Mouse (Mus musculus) heart, embryonic 10.5 days (tissue): ENCODE data around the gene Retsat. TPM values are rescaled to one million over a fixed set of nuclear protein-coding genes. Genes with fewer than 3 reads are reported as not detected.

ENCODE experiments used
- polyA plus RNA-seq: library from polyadenylated mRNA; unstranded; fragments of >200 nt; fragmentation: Nextera tagmentation; extraction: Ambion mirVana; gene quantifications from 2 replicates; pipeline ENCODE4 v1.2.1, GENCODE M21; 2016

The Retsat gene
- polyA plus RNA-seq, 1 experiment from 2014 or later: 13.5 TPM

Other genes with a start within 250 kb of the Retsat start
- gene Tmem150a, start 243.0 kb upstream of the Retsat start, polyA plus RNA-seq: 15.7 and 24.9 TPM in 2 replicates
- 119 and 127 TPM in 2 replicates for gene Rnf181, start 231.5 kb upstream of the Retsat start, polyA plus RNA-seq
- gene Vamp5, start 218.0 kb upstream of the Retsat start, polyA plus RNA-seq: 40.5 and 44.7 TPM in 2 replicates
- gene Vamp8, start 207.8 kb upstream of the Retsat start, polyA plus RNA-seq: 130 and 137 TPM in 2 replicates
- gene Ggcx, start 184.2 kb upstream of the Retsat start, polyA plus RNA-seq: 28.6 and 29.2 TPM in 2 replicates
- gene Mat2a, start 158.9 kb upstream of the Retsat start, polyA plus RNA-seq: 353 and 387 TPM in 2 replicates
- gene Sh2d6, start 76.8 kb upstream of the Retsat start, polyA plus RNA-seq: 0.15 TPM in 1 of 2 replicates, not detected in the other
- 23.2 and 23.8 TPM in 2 replicates for gene Capg, start 54.1 kb upstream of the Retsat start, polyA plus RNA-seq
- gene Elmod3, start 62 bp upstream of the Retsat start, polyA plus RNA-seq: 12.9 and 13.3 TPM in 2 replicates
- gene Tgoln1, start 18.5 kb downstream of the Retsat start, polyA plus RNA-seq: 27.9 and 29.1 TPM in 2 replicates
- 14.7 and 25.9 TPM in 2 replicates for gene Tcf7l1, start 190.8 kb downstream of the Retsat start, polyA plus RNA-seq